ENCODE assay signal across 9 mouse cellular contexts in the genomic region with DNA sequence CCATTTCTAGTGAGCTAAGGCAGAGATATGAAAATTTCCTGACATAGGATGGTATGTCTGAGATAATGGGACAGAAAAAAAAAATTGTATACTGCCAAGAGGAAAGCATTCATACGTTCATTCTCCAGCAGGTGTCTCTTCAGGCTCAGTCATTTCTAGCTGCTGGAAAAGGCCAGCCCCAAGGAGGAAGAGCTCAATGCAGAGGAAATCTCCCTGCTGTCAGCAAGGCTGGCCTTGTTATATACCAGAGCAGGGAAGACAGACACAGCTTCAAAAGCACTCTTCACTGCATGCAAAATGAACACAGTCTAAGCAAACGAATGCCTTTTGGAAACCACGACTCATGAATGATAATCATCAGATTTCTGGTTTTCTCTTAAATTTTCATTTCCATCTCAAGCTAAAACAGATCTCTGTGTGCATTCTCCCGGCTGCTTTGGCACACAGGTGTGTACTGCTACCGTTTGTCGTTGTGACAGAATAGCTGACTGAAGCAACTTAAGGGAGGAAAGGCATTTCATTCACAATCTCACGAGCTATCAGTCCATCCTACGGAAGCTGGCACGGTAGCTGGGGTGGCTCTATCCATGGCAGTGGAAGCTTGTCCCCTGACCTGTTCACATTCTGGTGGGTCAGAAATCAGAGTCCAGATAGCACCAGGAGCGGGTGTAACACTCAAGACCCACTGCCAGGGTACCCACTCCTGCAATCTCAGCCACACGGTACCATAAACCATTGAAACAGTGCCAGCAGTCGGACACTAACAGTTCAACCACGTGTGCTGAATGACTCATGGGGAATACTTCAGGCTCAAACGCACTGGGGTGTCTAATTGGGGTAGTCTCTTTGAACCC.
DNase-seq lines count a peak whose midpoint lies in the region; ATAC-seq and TF ChIP-seq lines count a peak whose summit lies in the region.
"Had no signal": no experiment of that assay in that cellular context is flagged by ENCODE, and none has a peak within 500 bp of the region (broad histone marks: within the 10 kb centered on the region; RNA-seq: fewer than 3 reads in every experiment).

No protein-coding gene starts in this region.

- peak; percentile 2 to 17 for DNase-seq in heart, adult 18-20 months
- no peak for DNase-seq in heart, postnatal 25 days (ENCODE audit: low spot score)
- DNase-seq in Patski (ENCODE audit: low read depth, low spot score) (no peak), MN1 (ENCODE audit: low spot score) (no peak)
- peak; percentile 83 for DNase-seq in forebrain, postnatal 0 days
- DNase-seq in layer of hippocampus, adult 8-10 months (ENCODE audit: low spot score in 2 of 2): peak; percentile 37 to 38
- no peak for DNase-seq in testis, postnatal 14 days (ENCODE audit: low spot score)

- POLR2A ChIA-PET in Patski (lab: Charles Lee): no interaction called here

- H3K27me3 ChIP-seq in Patski: no peaks in the 10 kb centered on the region
- H3K27me3 ChIP-seq in forebrain, postnatal 0 days (ENCODE audit: insufficient read depth, low read length): no peaks in the 10 kb centered on the region
- no peaks in the 10 kb centered on the region; the same call in 1 of the 2 replicates for H3K27me3 ChIP-seq in neural tube, embryonic 14.5 days (ENCODE audit: control insufficient read depth, insufficient read depth, low read length)

- H3K4me2 ChIP-seq in forebrain, postnatal 0 days (ENCODE audit: low read depth): no peak overlapping the region
- no peak overlapping the region for H3K4me2 ChIP-seq in neural tube, embryonic 14.5 days (ENCODE audit: low read depth, low read length)

- CTCF ChIA-PET in Patski (lab: Charles Lee): no interaction called here

- WGBS in forebrain, postnatal 0 days: 50% methylated on average over 14 of the region's 14 CpGs
- WGBS in neural tube, embryonic 14.5 days: 74% methylated on average over 14 of the region's 14 CpGs

- no peak overlapping the region for H3K9ac ChIP-seq in forebrain, postnatal 0 days
- no peak overlapping the region for H3K9ac ChIP-seq in neural tube, embryonic 14.5 days (replicated peaks; ENCODE audit: low read depth, low read length)

- no peak overlapping the region for H3K27ac ChIP-seq in forebrain, postnatal 0 days (ENCODE audit: low read depth, low read length)
- H3K27ac ChIP-seq in neural tube, embryonic 14.5 days (ENCODE audit: low read depth, low read length): no peak overlapping the region

- ATAC-seq in Patski: peak; percentile 38
- ATAC-seq in forebrain, postnatal 0 days: peak; percentile 94
- ATAC-seq in neural tube, embryonic 14.5 days (ENCODE audit: low read depth): peak; percentile 86; the same call in 1 of the 2 replicates

- no peaks in the 10 kb centered on the region for H3K9me3 ChIP-seq in forebrain, postnatal 0 days (ENCODE audit: low read length)
- no peaks in the 10 kb centered on the region for H3K9me3 ChIP-seq in neural tube, embryonic 14.5 days (ENCODE audit: control insufficient read depth, low read length)

- in situ Hi-C loops in Patski (cut with MboI; ENCODE audit: low pct_unique_long_range_greater_than_20kb): no loop called here

- H3K4me3 ChIP-seq in forebrain, postnatal 0 days (ENCODE audit: low read depth, low read length): no peak overlapping the region
- no peak overlapping the region for H3K4me3 ChIP-seq in neural tube, embryonic 14.5 days (ENCODE audit: low read depth, low read length)

- intact Hi-C loops in heart, postnatal 25 days (cut with DNase I): loop anchor here (5.0 to 10.0 kb wide), 2 partner anchors 826 to 1143 kb away; no protein-coding TSS in a partner anchor

- TF ChIP-seq CTCF in Patski (IDR thresholded peaks at IDR 0.05): peak; percentile 20
- TF ChIP-seq CTCF in forebrain, postnatal 0 days (IDR thresholded peaks at IDR 0.05; ENCODE audit: low read depth): peak; percentile 73

- no peaks in the 10 kb centered on the region for H3K36me3 ChIP-seq in forebrain, postnatal 0 days (ENCODE audit: insufficient read depth)
- no peaks in the 10 kb centered on the region for H3K36me3 ChIP-seq in neural tube, embryonic 14.5 days (ENCODE audit: control insufficient read depth, insufficient read depth, low read length)
- H3K36me3 ChIP-seq: G1E had no signal

- no peaks in the 10 kb centered on the region for H3K4me1 ChIP-seq in forebrain, postnatal 0 days (ENCODE audit: insufficient read depth)
- H3K4me1 ChIP-seq in neural tube, embryonic 14.5 days (ENCODE audit: control insufficient read depth, insufficient read depth, low read length): no peaks in the 10 kb centered on the region

Comparison
In these comparisons a context has a peak if more than half of its experiments do, and no peak if none do; other contexts are left out.
1. DNase-seq: peak in heart, adult 18-20 months (2 of 2), forebrain, postnatal 0 days (single experiment) and layer of hippocampus, adult 8-10 months (2 of 2); none in heart, postnatal 25 days (single experiment), Patski (single experiment), testis, postnatal 14 days (single experiment) and MN1 (single experiment).
2. ATAC-seq: peak in every context shown above with its lines; median percentile 94 in forebrain, postnatal 0 days; 86 in neural tube, embryonic 14.5 days; 38 in Patski.